Mouse (Mus musculus): ENCODE results near the gene Acsl1. TPM values are rescaled to one million over a fixed set of nuclear protein-coding genes. Genes with fewer than 3 reads are reported as not detected.

The Acsl1 gene
- polyA plus RNA-seq, 2 experiments, result 39.4 to 64.2 TPM

- ATAC-seq (ENCODE audit: insufficient read depth), result peak; percentile 63
- H3K4me3 ChIP-seq (ENCODE audit: insufficient read depth in 1 of 2, low read depth in 2 of 2, low read length in 2 of 2), result no peak overlapping the region
- peak overlapping the region; percentile 56 for H3K27ac ChIP-seq
- 0 out of 2 replicates have a peak, but pooled peaks have one; percentile 14 for TF ChIP-seq CTCF (IDR thresholded peaks at IDR 0.05; ENCODE audit: low read depth)
- 0 out of 2 replicates have a peak, but pooled peaks have one; percentile 13 for TF ChIP-seq EP300 (IDR thresholded peaks at IDR 0.05; ENCODE audit: low read depth)
- 38% methylated on average over 6 of the region's 6 CpGs for WGBS (ENCODE audit: insufficient replicate concordance)
- H3K9ac ChIP-seq (replicated peaks), result peak overlapping the region; percentile 11
- H3K4me2 ChIP-seq (ENCODE audit: low read depth), result peak overlapping the region; percentile 23; the same call in 1 of the 2 replicates
- H3K4me1 ChIP-seq (replicated peaks; ENCODE audit: control insufficient read depth in 2 of 2, insufficient read depth in 2 of 2, low read length in 1 of 2), result peaks cover 23 to 48% of the 10 kb centered on the region in 2 experiments
- DNase-seq (ENCODE audit: low read depth in 3 of 3, low spot score in 3 of 3), result peak in 1 of 3 experiments; percentile 55
- no peaks in the 10 kb centered on the region for H3K27me3 ChIP-seq (ENCODE audit: control insufficient read depth, insufficient read depth, low read length)
- no peaks in the 10 kb centered on the region for H3K9me3 ChIP-seq (ENCODE audit: control insufficient read depth, low read length)
- H3K36me3 ChIP-seq (replicated peaks; ENCODE audit: control insufficient read depth, insufficient read depth, low read depth), result peaks cover 8% of the 10 kb centered on the region; the same call in 1 of the 2 replicates
Observed at GRCm38 (mm10) chr8:46496852-46497251, 26.0 kb downstream of the Acsl1 start.

DNA sequence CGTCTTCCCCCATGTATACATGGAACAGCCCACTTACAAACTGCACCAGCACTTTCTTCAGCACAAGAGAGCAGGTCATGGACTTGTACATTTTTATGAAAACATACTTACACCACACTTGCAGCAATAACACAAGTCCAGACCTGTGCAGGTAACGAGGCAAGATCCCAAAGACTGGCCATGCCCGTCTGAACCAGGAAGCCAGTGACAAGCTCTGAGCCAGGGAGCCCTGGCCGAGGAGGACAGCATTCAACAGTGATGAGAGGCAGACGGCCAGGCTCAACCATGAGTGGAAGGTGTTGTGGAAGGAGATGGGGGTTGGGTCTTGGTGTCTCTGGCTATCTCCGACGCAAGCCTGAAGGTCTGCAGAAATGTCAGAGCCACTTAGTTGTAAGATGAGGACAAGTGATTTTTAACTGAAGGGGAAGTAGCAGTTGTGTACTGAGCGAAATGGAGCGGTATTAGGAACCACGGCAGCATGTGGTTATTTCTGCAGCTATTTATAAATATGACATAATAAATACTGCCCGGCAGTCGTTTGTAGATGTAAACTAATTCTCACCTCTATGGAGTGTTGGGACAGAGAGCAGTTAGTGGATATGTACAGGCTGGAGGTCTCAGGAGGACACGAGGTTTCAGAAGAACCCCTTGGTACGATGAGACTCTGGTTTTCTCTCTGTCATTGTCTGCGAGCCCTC, 26.6 kb downstream of the Acsl1 start:
- H3K4me2 ChIP-seq (ENCODE audit: low read depth), result peak overlapping the region; percentile 23; the same call in 1 of the 2 replicates
- DNase-seq (ENCODE audit: low read depth in 3 of 3, low spot score in 3 of 3) (no peak), ATAC-seq (ENCODE audit: insufficient read depth) (no peak)
- 35% methylated on average over 15 of the region's 15 CpGs for WGBS (ENCODE audit: insufficient replicate concordance)
- H3K27ac ChIP-seq, result peak overlapping the region; percentile 4
- no peaks in the 10 kb centered on the region for H3K27me3 ChIP-seq (ENCODE audit: control insufficient read depth, insufficient read depth, low read length)
- no peak overlapping the region for H3K4me3 ChIP-seq (ENCODE audit: insufficient read depth in 1 of 2, low read depth in 2 of 2, low read length in 2 of 2)
- peaks cover 21 to 46% of the 10 kb centered on the region in 2 experiments for H3K4me1 ChIP-seq (replicated peaks; ENCODE audit: control insufficient read depth in 2 of 2, insufficient read depth in 2 of 2, low read length in 1 of 2)
- peaks cover 8% of the 10 kb centered on the region; the same call in 1 of the 2 replicates for H3K36me3 ChIP-seq (replicated peaks; ENCODE audit: control insufficient read depth, insufficient read depth, low read depth)
- H3K9me3 ChIP-seq (ENCODE audit: control insufficient read depth, low read length), result no peaks in the 10 kb centered on the region
- H3K9ac ChIP-seq (replicated peaks), result no peak overlapping the region; the same call in 1 of the 2 replicates
- TF ChIP-seq CTCF (IDR thresholded peaks at IDR 0.05; ENCODE audit: low read depth) (no peak), EP300 (IDR thresholded peaks at IDR 0.05; ENCODE audit: low read depth) (no peak)

DNA sequence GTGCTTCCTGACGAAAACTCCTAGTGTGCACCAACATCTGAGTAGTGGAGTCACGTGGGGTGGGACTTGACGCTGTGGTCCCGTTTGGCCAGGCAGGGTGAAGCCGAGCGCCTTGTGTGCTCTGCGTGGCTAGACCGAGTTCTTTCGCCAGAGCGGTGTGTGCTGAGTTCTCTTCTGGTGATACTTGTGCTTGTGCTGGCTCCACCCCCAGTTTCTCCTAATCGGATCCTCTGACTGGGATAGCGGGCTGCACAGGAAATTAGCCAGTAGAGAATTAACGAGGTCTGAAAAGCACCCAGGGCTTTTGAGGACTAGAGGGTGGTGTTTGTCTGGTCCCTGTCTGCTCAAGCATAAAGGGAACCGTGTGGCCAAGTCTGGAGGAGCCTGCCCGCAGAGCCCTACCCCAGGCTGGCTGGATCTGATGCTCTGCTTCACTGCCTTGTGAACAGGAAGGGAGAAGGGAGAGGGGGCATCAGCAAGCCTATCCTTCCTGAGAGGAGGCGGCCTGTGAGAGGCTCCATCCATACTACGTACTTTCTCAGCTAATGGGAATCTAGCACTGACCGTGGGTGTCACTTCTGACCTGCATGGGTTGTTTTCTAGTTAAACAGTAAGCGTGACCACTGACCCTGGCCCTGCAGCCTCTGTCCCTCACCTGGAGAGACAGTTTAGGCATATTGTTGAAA, 28.7 kb downstream of the Acsl1 start:
- Histone ChIP-seq H3K36me3 (replicated peaks; ENCODE audit: control insufficient read depth, insufficient read depth, low read depth) (no peaks in the 10 kb centered on the region; the same call in 1 of the 2 replicates), H3K27me3 (ENCODE audit: control insufficient read depth, insufficient read depth, low read length) (no peaks in the 10 kb centered on the region), H3K4me3 (ENCODE audit: insufficient read depth in 1 of 2, low read depth in 2 of 2, low read length in 2 of 2) (no peak overlapping the region), H3K9ac (replicated peaks) (no peak overlapping the region), H3K4me2 (ENCODE audit: low read depth) (peak overlapping the region; percentile 39; the same call in 1 of the 2 replicates), H3K9me3 (ENCODE audit: control insufficient read depth, low read length) (no peaks in the 10 kb centered on the region), H3K4me1 (replicated peaks; ENCODE audit: control insufficient read depth in 2 of 2, insufficient read depth in 2 of 2, low read length in 1 of 2) (peaks cover 23 to 47% of the 10 kb centered on the region in 2 experiments), H3K27ac (peak overlapping the region; percentile 0; the same call in 1 of the 2 replicates)
- 46% methylated on average over 19 of the region's 19 CpGs for WGBS (ENCODE audit: insufficient replicate concordance)
- no peak for DNase-seq (ENCODE audit: low read depth in 3 of 3, low spot score in 3 of 3)
- no peak for TF ChIP-seq EP300 (IDR thresholded peaks at IDR 0.05; ENCODE audit: low read depth)
- TF ChIP-seq CTCF (IDR thresholded peaks at IDR 0.05; ENCODE audit: low read depth), result no peak
- ATAC-seq (ENCODE audit: insufficient read depth), result peak; percentile 47

- TF ChIP-seq EP300 (IDR thresholded peaks at IDR 0.05; ENCODE audit: low read depth), result no peak
- TF ChIP-seq CTCF (IDR thresholded peaks at IDR 0.05; ENCODE audit: low read depth), result no peak
- Histone ChIP-seq H3K36me3 (replicated peaks; ENCODE audit: control insufficient read depth, insufficient read depth, low read depth) (peaks cover 11% of the 10 kb centered on the region), H3K27ac (no peak overlapping the region), H3K27me3 (ENCODE audit: control insufficient read depth, insufficient read depth, low read length) (no peaks in the 10 kb centered on the region), H3K4me2 (ENCODE audit: low read depth) (no peak overlapping the region), H3K9ac (replicated peaks) (no peak overlapping the region), H3K9me3 (ENCODE audit: control insufficient read depth, low read length) (no peaks in the 10 kb centered on the region), H3K4me1 (replicated peaks; ENCODE audit: control insufficient read depth in 2 of 2, insufficient read depth in 2 of 2, low read length in 1 of 2) (peaks cover 9 to 28% of the 10 kb centered on the region in 2 experiments), H3K4me3 (ENCODE audit: insufficient read depth in 1 of 2, low read depth in 2 of 2, low read length in 2 of 2) (no peak overlapping the region)
- WGBS (ENCODE audit: insufficient replicate concordance), result 61% methylated on average over 19 of the region's 19 CpGs
- no peak for DNase-seq (ENCODE audit: low read depth in 3 of 3, low spot score in 3 of 3)
- ATAC-seq (ENCODE audit: insufficient read depth), result no peak
Observed at GRCm38 (mm10) chr8:46502333-46503071, 31.7 kb downstream of the Acsl1 start.
